Mouse (Mus musculus) MEL (cell line): ENCODE measurements around the gene Dapk1.

Experiments
- CTCF ChIP-seq, 3 experiments: IDR thresholded peaks in 2 of 3; conservative IDR thresholded peaks in 1 of 3; 2 replicates each; pipeline ENCODE4 v1.5.1; 2011 to 2012; ENCODE audit warnings: low read length in 3 of 3, low read depth in 2 of 3, mild to moderate bottlenecking in 2 of 3, improper control_type of control experiment in 1 of 3, inconsistent platforms in 1 of 3, mixed read lengths in 1 of 3, moderate library complexity in 1 of 3; ENCODE audit not compliant: control insufficient read depth in 1 of 3, insufficient read depth in 1 of 3, poor library complexity in 1 of 3, severe bottlenecking in 1 of 3
- MAZ ChIP-seq: IDR thresholded peaks from 2 replicates; pipeline ENCODE4 v1.6.1; 2012; ENCODE audit warnings: low read depth, mild to moderate bottlenecking, inconsistent platforms, low read length, improper control_type of control experiment
- POLR2A ChIP-seq, 2 experiments: IDR thresholded peaks; 2 replicates each; pipeline ENCODE4 v1.6.1; 2011 to 2012; ENCODE audit warnings: low read length in 2 of 2, mild to moderate bottlenecking in 2 of 2, control low read depth in 1 of 2, improper control_type of control experiment in 1 of 2, low read depth in 1 of 2, moderate library complexity in 1 of 2; ENCODE audit not compliant: control insufficient read depth in 1 of 2, insufficient read depth in 1 of 2, poor library complexity in 1 of 2
- USF1 ChIP-seq: IDR thresholded peaks from 2 replicates; pipeline ENCODE4 v1.6.1; 2014; ENCODE audit warnings: low read depth, mild to moderate bottlenecking, inconsistent platforms, low read length, improper control_type of control experiment, moderate library complexity
- USF2 ChIP-seq, 2 experiments: IDR thresholded peaks; 2 replicates each; pipeline ENCODE4 v1.6.1; 2011 to 2012; ENCODE audit warnings: improper control_type of control experiment in 2 of 2, low read length in 2 of 2, borderline replicate concordance in 1 of 2, inconsistent platforms in 1 of 2, low read depth in 1 of 2, mild to moderate bottlenecking in 1 of 2; ENCODE audit not compliant: insufficient read depth in 1 of 2

DNA sequence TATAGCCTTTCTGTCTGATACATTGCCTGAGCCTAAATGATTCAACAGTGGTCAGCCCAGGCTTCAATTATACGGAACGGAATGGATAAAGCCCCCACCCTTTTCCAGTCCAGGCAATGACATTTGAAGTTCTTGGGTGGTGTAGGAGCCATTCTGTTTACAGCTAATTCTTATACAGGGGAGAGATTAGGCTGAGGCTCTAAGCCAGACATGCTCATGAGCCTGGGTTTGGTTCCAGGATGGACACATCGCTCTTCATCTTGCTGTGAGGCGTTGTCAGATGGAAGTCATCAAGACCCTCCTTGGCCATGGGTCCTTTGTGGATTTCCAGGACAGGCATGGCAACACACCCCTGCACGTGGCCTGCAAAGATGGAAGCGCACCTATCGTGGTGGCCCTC is 128.8 kb downstream of the Dapk1 start:
- TF ChIP-seq POLR2A (IDR thresholded peaks at IDR 0.05; ENCODE audit: control insufficient read depth in 1 of 2, insufficient read depth in 1 of 2, low read depth in 1 of 2, low read length in 2 of 2, poor library complexity in 1 of 2), result no peak
- no peak for TF ChIP-seq CTCF (IDR thresholded peaks at IDR 0.05 in 2 of 3, conservative IDR thresholded peaks at IDR 0.05 in 1 of 3; ENCODE audit: control insufficient read depth in 1 of 3, insufficient read depth in 1 of 3, low read depth in 2 of 3, low read length in 3 of 3, poor library complexity in 1 of 3, severe bottlenecking in 1 of 3)
- no peak for TF ChIP-seq MAZ
- no peak for TF ChIP-seq USF1
- no peak for TF ChIP-seq USF2 (IDR thresholded peaks at IDR 0.05; ENCODE audit: borderline replicate concordance in 1 of 2, insufficient read depth in 1 of 2, low read depth in 1 of 2, low read length in 2 of 2)
